Mouse (Mus musculus) lung, adult 10 weeks (tissue): ENCODE data around the gene Fgf16. TPM values are rescaled to one million over a fixed set of nuclear protein-coding genes. Genes with fewer than 3 reads are reported as not detected.

ENCODE experiments used
- polyA plus RNA-seq: library from polyadenylated mRNA; stranded (reverse); fragments of 350-450 nt; fragmentation: Illumina TruSeq; extraction: RNeasy Lipid Tissue Mini Kit (QIAGEN cat#74804); gene quantifications from one replicate; pipeline ENCODE4 v1.2.3, GENCODE M21; 2014; ENCODE audit warnings: low read depth, low replicate concordance; ENCODE audit not compliant: insufficient read depth

Gene Fgf16
- 0.23 TPM for polyA plus RNA-seq

DNA sequence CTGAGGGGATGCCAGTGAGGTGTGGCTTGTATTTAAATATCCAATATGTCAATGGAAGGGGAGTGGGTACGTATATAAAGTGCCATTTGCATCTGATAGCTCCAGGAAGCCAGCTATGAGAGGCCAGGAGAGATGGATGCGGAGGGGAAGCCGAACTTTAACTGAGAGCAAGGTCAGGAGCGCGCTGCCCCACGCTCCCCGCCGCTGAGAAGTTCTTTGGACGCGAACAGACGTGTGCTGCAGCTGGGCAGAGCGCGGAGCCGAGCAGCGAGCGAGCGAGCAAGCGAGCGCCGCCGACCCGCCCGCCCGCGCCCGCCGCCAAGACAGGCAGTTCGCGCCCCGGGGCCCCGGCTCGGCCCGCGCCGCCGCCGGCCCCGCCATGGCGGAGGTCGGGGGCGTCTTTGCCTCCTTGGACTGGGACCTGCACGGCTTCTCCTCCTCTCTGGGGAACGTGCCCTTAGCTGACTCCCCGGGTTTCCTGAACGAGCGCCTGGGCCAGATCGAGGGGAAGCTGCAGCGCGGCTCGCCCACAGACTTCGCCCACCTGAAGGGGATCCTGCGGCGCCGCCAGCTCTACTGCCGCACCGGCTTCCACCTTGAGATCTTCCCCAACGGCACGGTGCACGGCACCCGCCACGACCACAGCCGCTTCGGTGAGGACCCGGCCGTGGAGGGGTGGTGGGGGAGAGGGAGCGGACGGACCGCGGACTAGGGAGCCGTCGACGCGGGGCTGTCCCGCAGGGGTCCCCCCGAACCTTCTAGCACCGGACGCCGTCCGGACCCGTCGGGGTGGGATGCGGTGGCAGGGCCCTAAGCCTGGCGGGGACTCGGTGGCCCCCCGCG lies at the start of gene Fgf16:
Gene Fgf16, plus strand, starts transcription at position 118 of the 843 bp plus-strand sequence.

Other genes starting within 250 kb of the Fgf16 start
- gene Atrx, start 165.1 kb downstream of the Fgf16 start, polyA plus RNA-seq = 12.5 TPM
- gene Magt1, start 247.6 kb downstream of the Fgf16 start, polyA plus RNA-seq = 19.5 TPM